Mouse (Mus musculus) liver, postnatal 0 days (tissue): Measurements from ENCODE around the gene Sipa1l1.

Experiments used
- CTCF ChIP-seq: sonication (generic); IDR thresholded peaks from 2 replicates; pipeline ENCODE4 v1.5.1; 2016; ENCODE audit warnings: antibody characterized with exemption, low read depth
- EP300 ChIP-seq: IDR thresholded peaks from 2 replicates; pipeline ENCODE4 v1.6.1; 2016; ENCODE audit warnings: antibody characterized with exemption, low read depth, mild to moderate bottlenecking

GRCm38 (mm10) chr12:82178636-82179035 lies 9.5 kb downstream of the Sipa1l1 start:
- TF ChIP-seq CTCF = no peak
- TF ChIP-seq EP300 = no peak
